Mouse (Mus musculus): ENCODE measurements around the gene Ccdc182.

GRCm38 (mm10) chr11:88275949-88276348, 17.9 kb upstream of the Ccdc182 start:
- TF ChIP-seq CTCF (IDR thresholded peaks at IDR 0.05; ENCODE audit: insufficient read depth, low read depth, low read length) (no peak), POLR2A (IDR thresholded peaks at IDR 0.05; ENCODE audit: insufficient read depth, low read depth, low read length) (no peak)

Data from olfactory bulb, adult 2 months (tissue).